Mouse (Mus musculus) small intestine, adult 2 months (tissue): ENCODE data around the gene Rbm3.

Experiments used
- CTCF ChIP-seq: fragments of 200-500 bp; IDR thresholded peaks from 2 replicates; pipeline ENCODE4 v1.5.1; 2012; ENCODE audit warnings: low read depth, mild to moderate bottlenecking, control low read depth, inconsistent platforms, low read length, moderate library complexity, mixed read lengths; ENCODE audit not compliant: insufficient replicate concordance, insufficient read length; ENCODE audit errors: extremely low read depth
- POLR2A ChIP-seq: fragments of 200-500 bp; IDR thresholded peaks from 2 replicates; pipeline ENCODE4 v1.6.1; 2012; ENCODE audit warnings: low read depth, mild to moderate bottlenecking, control low read depth, inconsistent platforms, low read length, moderate library complexity

GRCm38 (mm10) chrX:8163076-8163475 lies 17.4 kb upstream of the Rbm3 start:
- TF ChIP-seq CTCF = no peak
- no peak for TF ChIP-seq POLR2A
